ENCODE assay signal across 8 mouse cellular contexts in genomic region chr7:73546561-73547510, GRCm38 (mm10). TPM values are rescaled to one million over a fixed set of nuclear protein-coding genes. Genes with fewer than 3 reads are reported as not detected.
DNase-seq lines count a peak whose midpoint lies in the region; ATAC-seq lines count a peak whose summit lies in the region.

No protein-coding gene starts in this region.

- peaks cover 15% of the 10 kb centered on the region; the same call in 1 of the 2 replicates for H3K4me1 ChIP-seq in heart, embryonic 10.5 days
- H3K4me1 ChIP-seq in embryonic facial prominence, embryonic 14.5 days (ENCODE audit: control insufficient read depth, insufficient read depth, low read length) = peaks cover 17% of the 10 kb centered on the region
- peaks cover 46% of the 10 kb centered on the region for H3K4me1 ChIP-seq in liver, embryonic 12.5 days

- peak overlapping the region; percentile 23; the same call in 1 of the 2 replicates for H3K4me2 ChIP-seq in embryonic facial prominence, embryonic 14.5 days (ENCODE audit: low read depth, low read length)
- H3K4me2 ChIP-seq in liver, embryonic 12.5 days = peak overlapping the region; percentile 41

- H3K4me3 ChIP-seq in heart, embryonic 10.5 days = peak overlapping the region; percentile 18; the same call in 1 of the 2 replicates
- H3K4me3 ChIP-seq in embryonic facial prominence, embryonic 14.5 days (ENCODE audit: low read depth, low read length) = no peak overlapping the region
- H3K4me3 ChIP-seq in liver, embryonic 12.5 days = no peak overlapping the region

- no peak overlapping the region; the same call in 1 of the 2 replicates for H3K27ac ChIP-seq in heart, embryonic 10.5 days
- peak overlapping the region; percentile 58; the same call in 1 of the 2 replicates for H3K27ac ChIP-seq in embryonic facial prominence, embryonic 14.5 days (replicated peaks; ENCODE audit: low read depth, low read length)
- peak overlapping the region; percentile 60 for H3K27ac ChIP-seq in liver, embryonic 12.5 days

- no peak for ATAC-seq in embryonic facial prominence, embryonic 14.5 days (ENCODE audit: low read depth)
- ATAC-seq in liver, embryonic 12.5 days = peak; percentile 82

- H3K27me3 ChIP-seq in heart, embryonic 10.5 days (ENCODE audit: insufficient read depth, poor library complexity, severe bottlenecking) = no peaks in the 10 kb centered on the region
- no peaks in the 10 kb centered on the region for H3K27me3 ChIP-seq in embryonic facial prominence, embryonic 14.5 days (replicated peaks; ENCODE audit: control insufficient read depth, insufficient read depth, low read length)
- H3K27me3 ChIP-seq in liver, embryonic 12.5 days (replicated peaks) = no peaks in the 10 kb centered on the region

- 54% methylated on average over 10 of the region's 10 CpGs for WGBS in heart, embryonic 10.5 days
- WGBS in embryonic facial prominence, embryonic 14.5 days = 74% methylated on average over 10 of the region's 10 CpGs
- 29% methylated on average over 10 of the region's 10 CpGs for WGBS in liver, embryonic 12.5 days (ENCODE audit: insufficient replicate concordance)

- DNase-seq in heart, embryonic 10.5 days (ENCODE audit: low spot score) = no peak
- no peak for DNase-seq in heart, adult 8-10 months (ENCODE audit: low spot score)
- peak; percentile 80 for DNase-seq in 416B (ENCODE audit: low read depth)
- DNase-seq in embryonic facial prominence, embryonic 14.5 days (ENCODE audit: low spot score) = peak; percentile 39
- DNase-seq in adrenal gland, postnatal 4 days (ENCODE audit: low spot score in 2 of 2) = no peak
- no peak for DNase-seq in urinary bladder, postnatal 25 days (ENCODE audit: low spot score)
- DNase-seq in adrenal gland, postnatal 14 days = no peak

- H3K36me3 ChIP-seq in heart, embryonic 10.5 days = peaks cover 68% of the 10 kb centered on the region
- H3K36me3 ChIP-seq in embryonic facial prominence, embryonic 14.5 days (ENCODE audit: control insufficient read depth, insufficient read depth, low read length) = peaks cover 59% of the 10 kb centered on the region
- peaks cover 71% of the 10 kb centered on the region for H3K36me3 ChIP-seq in liver, embryonic 12.5 days

- no peak overlapping the region for H3K9ac ChIP-seq in embryonic facial prominence, embryonic 14.5 days (ENCODE audit: low read depth, low read length)
- no peak overlapping the region for H3K9ac ChIP-seq in liver, embryonic 12.5 days

- no peaks in the 10 kb centered on the region for H3K9me3 ChIP-seq in heart, embryonic 10.5 days
- H3K9me3 ChIP-seq in embryonic facial prominence, embryonic 14.5 days (ENCODE audit: control insufficient read depth, low read length) = no peaks in the 10 kb centered on the region
- H3K9me3 ChIP-seq in liver, embryonic 12.5 days (replicated peaks) = no peaks in the 10 kb centered on the region

RNA-seq across cellular contexts. Expression of gene Chd2, which starts 5.2 kb away (rescaled TPM):
- 43.6 and 46.0 TPM in 2 replicates for polyA plus RNA-seq in heart, embryonic 10.5 days (2016; fragmentation: Nextera tagmentation; extraction: Ambion mirVana)
- total RNA-seq in heart, adult 8-10 months (2022) = 10 to 100 TPM; 37.2 to 45.8 (median 39.8) TPM
- polyA plus RNA-seq in embryonic facial prominence, embryonic 14.5 days (2014; fragmentation: Nextera tagmentation; extraction: Ambion mirVana) = 39.5 and 54.6 TPM in 2 replicates
- 26.2 and 28.9 TPM in 2 replicates for polyA plus RNA-seq in liver, embryonic 12.5 days (2016; fragmentation: Nextera tagmentation; extraction: Ambion mirVana)
- total RNA-seq in adrenal gland, postnatal 4 days (2021) = 10 to 100 TPM; 63.5 to 69.1 TPM
- 45.1 and 52.8 TPM in 2 replicates for total RNA-seq in adrenal gland, postnatal 14 days (2021)

Comparison
In these comparisons a context has a peak if more than half of its experiments do, and no peak if none do; other contexts are left out.
1. DNase-seq: peak in 416B (single experiment) and embryonic facial prominence, embryonic 14.5 days (single experiment); none in heart, embryonic 10.5 days (single experiment), heart, adult 8-10 months (single experiment), adrenal gland, postnatal 4 days (0 of 2), urinary bladder, postnatal 25 days (single experiment) and adrenal gland, postnatal 14 days (single experiment).